Mouse (Mus musculus) olfactory bulb, adult 2 months (tissue): ENCODE measurements at regions not wholly inside any gene's neighbourhood (a gene's known extent, or its start where the extent isn't known, plus 50 kb on each side); places are given as distances from the start of the nearest gene placed in this dataset.

Experiments
- H3K27ac ChIP-seq: fragments of 200-500 bp; 2 replicates; pipeline ENCODE4 v1.5.1; 2012; ENCODE audit warnings: low read depth, low read length; ENCODE audit not compliant: insufficient read depth
- H3K4me1 ChIP-seq: fragments of 200-500 bp; 2 replicates; pipeline ENCODE4 v1.6.1; 2012; ENCODE audit warnings: low read length; ENCODE audit not compliant: control insufficient read depth, insufficient read depth
- H3K4me3 ChIP-seq: fragments of 200-500 bp; 2 replicates; pipeline ENCODE4 v1.5.1; 2012; ENCODE audit warnings: mild to moderate bottlenecking, low read depth, low read length, moderate library complexity; ENCODE audit not compliant: insufficient read depth
- CTCF ChIP-seq: fragments of 200-500 bp; IDR thresholded peaks from 2 replicates; pipeline ENCODE4 v1.5.1; 2012; ENCODE audit warnings: low read depth, mild to moderate bottlenecking, low read length, moderate library complexity; ENCODE audit not compliant: insufficient read depth
- POLR2A ChIP-seq: fragments of 200-500 bp; IDR thresholded peaks from 2 replicates; pipeline ENCODE4 v1.6.1; 2012; ENCODE audit warnings: mild to moderate bottlenecking, low read depth, low read length, moderate library complexity; ENCODE audit not compliant: insufficient read depth
- WGBS: fragments of 180-500 bp; shearing (Covaris S2); methylation state at CpG from one replicate; pipeline ENCODE4 v1.1.7; 2018; 5-methylcytosine and 5-hydroxymethylcytosine counted together

DNA sequence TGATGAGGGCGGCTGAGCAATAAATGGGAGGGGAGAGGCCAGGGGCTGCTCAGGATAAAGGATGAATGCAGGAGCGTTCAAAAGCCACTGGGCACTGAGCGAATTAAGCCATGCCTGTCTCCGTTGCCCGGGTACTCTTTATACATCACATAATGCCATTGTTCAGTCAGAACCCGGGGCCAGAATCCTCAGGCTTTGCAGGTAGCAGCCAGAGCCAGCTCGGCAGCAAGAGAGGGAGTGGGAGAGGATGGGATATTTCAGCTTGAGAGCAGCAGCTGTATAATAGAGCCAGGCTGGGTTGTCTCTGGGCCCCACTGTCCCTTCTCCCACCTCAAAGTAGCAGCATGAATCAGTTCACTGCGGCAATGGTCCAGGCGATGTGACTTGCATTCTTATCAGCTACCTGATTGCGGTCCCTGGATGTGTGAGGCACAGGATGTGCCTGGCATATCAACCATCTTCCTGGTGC, 130.5 kb downstream of the Rps24 start:
- H3K4me1 ChIP-seq = peaks cover 27% of the 10 kb centered on the region
- TF ChIP-seq POLR2A = no peak
- TF ChIP-seq CTCF = no peak
- H3K4me3 ChIP-seq = no peak overlapping the region
- H3K27ac ChIP-seq = no peak overlapping the region
- 52% methylated on average over 10 of the region's 10 CpGs for WGBS

- H3K4me3 ChIP-seq = no peak overlapping the region
- no peak overlapping the region; the same call in 1 of the 2 replicates for H3K27ac ChIP-seq
- no peak for TF ChIP-seq POLR2A
- TF ChIP-seq CTCF = no peak
- 23% methylated on average over 16 of the region's 16 CpGs for WGBS
- peaks cover 27% of the 10 kb centered on the region for H3K4me1 ChIP-seq
These were observed 131.5 kb downstream of the Rps24 start for GRCm38 (mm10) chr14:24618226-24619038.

DNA sequence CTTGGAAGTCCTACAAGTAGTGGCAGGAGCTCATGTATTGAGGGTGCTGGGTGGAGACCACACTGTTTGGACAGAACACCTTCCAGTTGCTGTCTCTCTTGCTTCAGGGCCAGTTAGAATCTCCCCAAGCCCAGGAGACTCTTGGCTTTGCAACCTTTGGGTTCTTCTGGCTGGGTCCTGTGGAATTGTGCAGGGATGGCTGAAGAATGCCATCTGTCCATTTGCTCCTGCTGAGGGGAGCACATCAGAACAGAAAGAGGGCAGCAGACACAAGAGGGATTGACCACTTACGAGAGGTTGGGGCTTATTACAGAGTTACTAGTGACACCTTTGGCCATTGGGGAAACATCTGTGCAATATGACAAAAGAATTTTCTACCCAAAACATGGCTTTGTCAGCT, 145.1 kb downstream of the Rps24 start:
- no peak overlapping the region for H3K27ac ChIP-seq
- WGBS = 100% methylated on average over 1 of the region's 1 CpGs
- no peak overlapping the region for H3K4me3 ChIP-seq
- H3K4me1 ChIP-seq = no peaks in the 10 kb centered on the region
- TF ChIP-seq CTCF = no peak
- TF ChIP-seq POLR2A = no peak

- Histone ChIP-seq H3K4me1 (peaks cover 8% of the 10 kb centered on the region), H3K27ac (no peak overlapping the region), H3K4me3 (no peak overlapping the region)
- 80% methylated on average over 5 of the region's 5 CpGs for WGBS
- TF ChIP-seq CTCF (no peak), POLR2A (no peak)
These were observed 154.9 kb downstream of the Rps24 start for GRCm38 (mm10) chr14:24641853-24642252.

DNA sequence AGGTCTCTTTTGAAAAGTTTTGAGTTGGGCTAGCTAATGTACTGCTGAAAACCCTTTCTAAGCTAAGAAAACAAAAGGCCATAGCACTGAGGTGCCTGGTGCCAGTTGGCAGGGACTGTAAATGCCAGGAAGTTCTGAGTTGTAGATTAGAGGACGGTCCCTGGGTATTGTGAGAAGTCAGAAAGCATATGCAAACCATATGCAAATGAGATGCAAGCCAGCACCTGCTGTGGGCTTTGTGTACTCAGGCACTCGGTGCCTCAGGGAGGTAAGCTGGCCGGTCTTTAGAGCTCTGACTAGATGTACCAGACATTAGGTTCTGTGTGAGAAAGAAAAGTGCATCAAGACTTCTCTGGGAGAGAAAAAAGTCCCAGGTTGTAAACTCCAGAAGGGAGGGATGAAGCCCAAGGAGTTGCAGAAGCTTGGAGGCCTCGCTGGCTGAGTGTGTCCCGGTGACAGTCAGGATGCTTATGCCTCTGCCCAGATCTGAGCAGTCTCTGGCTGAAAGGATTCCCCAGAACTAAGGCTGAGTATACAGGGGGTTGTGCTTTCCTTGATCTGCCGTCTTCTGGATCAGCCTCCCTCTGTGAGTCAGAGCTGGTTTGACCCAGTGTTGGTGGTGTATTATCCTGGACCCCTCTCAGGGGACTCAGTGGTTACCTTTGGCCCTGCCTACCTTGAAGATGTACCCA, 157.3 kb downstream of the Rps24 start:
- Histone ChIP-seq H3K4me1 (peaks cover 16% of the 10 kb centered on the region), H3K27ac (no peak overlapping the region), H3K4me3 (no peak overlapping the region)
- TF ChIP-seq CTCF = no peak
- no peak for TF ChIP-seq POLR2A
- 57% methylated on average over 6 of the region's 6 CpGs for WGBS

- WGBS = 37% methylated on average over 6 of the region's 6 CpGs
- Histone ChIP-seq H3K4me3 (no peak overlapping the region), H3K4me1 (peaks cover 28% of the 10 kb centered on the region), H3K27ac (no peak overlapping the region)
- TF ChIP-seq CTCF = no peak
- no peak for TF ChIP-seq POLR2A
These were observed 159.4 kb downstream of the Rps24 start for GRCm38 (mm10) chr14:24646239-24646848.

GRCm38 (mm10) chr14:24647722-24648121, 160.8 kb downstream of the Rps24 start:
- 94% methylated on average over 4 of the region's 4 CpGs for WGBS
- H3K4me1 ChIP-seq = peaks cover 28% of the 10 kb centered on the region
- no peak overlapping the region for H3K27ac ChIP-seq
- TF ChIP-seq CTCF = no peak
- no peak for TF ChIP-seq POLR2A
- H3K4me3 ChIP-seq = no peak overlapping the region

DNA sequence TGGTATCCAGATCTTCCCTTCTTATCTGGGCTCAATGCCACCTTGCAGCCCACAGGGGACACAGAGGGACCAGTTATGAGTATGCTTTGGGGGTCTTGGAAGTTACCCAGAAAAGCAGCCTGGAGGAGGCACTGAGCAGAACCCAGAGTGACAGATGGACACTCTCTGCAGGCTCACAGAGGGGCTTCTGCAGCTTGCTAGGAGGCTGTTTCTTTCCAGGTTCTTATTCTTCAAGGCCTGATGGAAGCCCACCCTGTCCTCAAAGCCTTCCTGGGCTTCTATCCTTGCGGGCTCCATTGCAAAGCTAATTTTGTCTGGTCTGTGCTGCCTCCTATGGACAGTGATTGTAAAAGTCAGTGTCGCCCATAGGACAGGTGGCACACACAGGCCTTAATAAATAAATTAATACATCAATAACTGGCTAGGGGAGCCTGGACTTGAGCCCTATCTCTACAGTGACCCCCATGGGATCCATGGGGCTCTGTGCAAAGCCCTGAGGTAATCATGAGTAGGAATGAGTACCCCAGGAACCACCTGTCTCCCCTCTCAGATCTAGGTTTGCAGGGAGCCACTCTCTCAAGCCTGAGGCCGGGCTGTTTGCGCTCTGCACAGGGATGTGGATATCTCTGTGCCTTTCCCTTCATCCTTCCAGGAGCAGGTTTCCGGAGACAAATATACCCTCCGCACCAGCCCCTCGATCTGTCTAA, 163.4 kb downstream of the Rps24 start:
- Histone ChIP-seq H3K4me1 (peaks cover 30% of the 10 kb centered on the region), H3K4me3 (no peak overlapping the region), H3K27ac (peak overlapping the region; percentile 19)
- no peak for TF ChIP-seq POLR2A
- TF ChIP-seq CTCF = no peak
- WGBS = 37% methylated on average over 7 of the region's 7 CpGs
